Comparison of ENCODE assay signal across 27 mouse cellular contexts in the genomic region with DNA sequence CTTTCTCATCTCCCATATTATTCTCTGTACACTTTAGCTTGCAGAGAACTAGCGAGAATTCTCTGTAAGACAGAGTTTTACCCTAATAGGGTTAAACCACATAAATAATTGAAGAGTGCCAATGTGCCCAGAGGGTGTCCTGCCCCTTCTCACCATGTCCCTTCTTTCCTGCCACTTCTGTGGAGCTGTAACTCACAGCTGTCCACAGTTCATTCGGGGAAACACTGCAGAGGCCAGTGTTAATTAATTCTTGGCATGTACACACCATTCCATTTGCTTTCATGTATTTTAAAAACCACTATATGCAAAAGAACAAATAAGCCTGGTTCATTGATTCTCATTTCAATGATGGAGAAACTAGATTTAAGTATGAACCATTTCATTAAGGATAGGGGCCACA.
DNase-seq lines count a peak whose midpoint lies in the region; ATAC-seq and TF ChIP-seq lines count a peak whose summit lies in the region.
"Had no signal": no experiment of that assay in that cellular context is flagged by ENCODE, and none has a peak within 500 bp of the region (broad histone marks: within the 10 kb centered on the region; RNA-seq: fewer than 3 reads in every experiment).

No protein-coding gene starts in this region.

- DNase-seq in kidney, adult 18-20 months = peak; percentile 8
- DNase-seq in kidney, adult 9 months = peak; percentile 30
- no peak for DNase-seq in liver, postnatal 0 days
- DNase-seq in adrenal gland, postnatal 10 days = no peak
- DNase-seq: adrenal gland, adult 8-10 months; B cell, adult 2 months; cerebellum, adult 11 months; cerebellum, adult 9-10 months; cerebellum, postnatal 36 days; gastrocnemius, adult 2 months; gastrocnemius, postnatal 36 days; heart, adult 18-20 months; heart, postnatal 4 days; lung, postnatal 36 days; right cerebral cortex, postnatal 4 days; thymus, adult 2 months; thymus, postnatal 36 days had no signal

- ATAC-seq in kidney, embryonic 15.5 days (replicated peaks; ENCODE audit: low FRiP score) = no peak
- ATAC-seq in neural tube, embryonic 12.5 days (ENCODE audit: low FRiP score, low read depth) = peak; percentile 58; the same call in 1 of the 2 replicates
- no peak for ATAC-seq in neural tube, embryonic 15.5 days (ENCODE audit: low FRiP score)
- no peak for ATAC-seq in liver, postnatal 0 days
- ATAC-seq: intestine, embryonic 16.5 days had no signal

- no peaks in the 10 kb centered on the region for H3K27me3 ChIP-seq in kidney, embryonic 15.5 days
- H3K27me3 ChIP-seq in neural tube, embryonic 12.5 days (replicated peaks) = no peaks in the 10 kb centered on the region
- no peaks in the 10 kb centered on the region for H3K27me3 ChIP-seq in neural tube, embryonic 15.5 days (replicated peaks)
- H3K27me3 ChIP-seq in liver, postnatal 0 days (ENCODE audit: insufficient read depth, low read length) = no peaks in the 10 kb centered on the region
- H3K27me3 ChIP-seq: hindbrain, embryonic 13.5 days; limb, embryonic 13.5 days had no signal

- WGBS in kidney, embryonic 15.5 days = 39% methylated on average over 2 of the region's 2 CpGs
- 26% methylated on average over 2 of the region's 2 CpGs for WGBS in neural tube, embryonic 12.5 days
- WGBS in neural tube, embryonic 15.5 days = 16% methylated on average over 2 of the region's 2 CpGs
- 42% methylated on average over 2 of the region's 2 CpGs for WGBS in liver, postnatal 0 days (ENCODE audit: insufficient replicate concordance)

- H3K36me3 ChIP-seq in kidney, embryonic 15.5 days = no peaks in the 10 kb centered on the region
- H3K36me3 ChIP-seq in neural tube, embryonic 12.5 days = no peaks in the 10 kb centered on the region
- no peaks in the 10 kb centered on the region for H3K36me3 ChIP-seq in neural tube, embryonic 15.5 days
- no peaks in the 10 kb centered on the region for H3K36me3 ChIP-seq in liver, postnatal 0 days (replicated peaks; ENCODE audit: insufficient read depth, low read length)
- H3K36me3 ChIP-seq: hindbrain, embryonic 13.5 days; limb, embryonic 13.5 days had no signal

- H3K4me2 ChIP-seq in kidney, embryonic 15.5 days = no peak overlapping the region
- no peak overlapping the region for H3K4me2 ChIP-seq in neural tube, embryonic 12.5 days (replicated peaks)
- no peak overlapping the region for H3K4me2 ChIP-seq in neural tube, embryonic 15.5 days
- no peak overlapping the region for H3K4me2 ChIP-seq in liver, postnatal 0 days (ENCODE audit: low read depth, low read length)
- H3K4me2 ChIP-seq: heart, embryonic 11.5 days; hindbrain, embryonic 13.5 days; limb, embryonic 13.5 days; liver, embryonic 11.5 days; midbrain, embryonic 11.5 days had no signal

- H3K4me3 ChIP-seq in kidney, embryonic 15.5 days (replicated peaks) = no peak overlapping the region
- H3K4me3 ChIP-seq in neural tube, embryonic 12.5 days = no peak overlapping the region
- no peak overlapping the region for H3K4me3 ChIP-seq in neural tube, embryonic 15.5 days (replicated peaks)
- no peak overlapping the region for H3K4me3 ChIP-seq in liver, postnatal 0 days (ENCODE audit: low read depth, low read length)
- H3K4me3 ChIP-seq: gastrocnemius, adult 2 months; hindbrain, embryonic 13.5 days; left cerebral cortex, adult 2 months; limb, embryonic 13.5 days had no signal

- no peak overlapping the region for H3K9ac ChIP-seq in kidney, embryonic 15.5 days
- H3K9ac ChIP-seq in neural tube, embryonic 12.5 days = no peak overlapping the region
- H3K9ac ChIP-seq in neural tube, embryonic 15.5 days (replicated peaks) = no peak overlapping the region
- no peak overlapping the region for H3K9ac ChIP-seq in liver, postnatal 0 days (replicated peaks)
- H3K9ac ChIP-seq: hindbrain, embryonic 13.5 days; limb, embryonic 13.5 days had no signal

- no peak for TF ChIP-seq CTCF in liver, postnatal 0 days (IDR thresholded peaks at IDR 0.05; ENCODE audit: low read depth)

- TF ChIP-seq EP300 in liver, postnatal 0 days (IDR thresholded peaks at IDR 0.05; ENCODE audit: low read depth) = no peak

- H3K9me3 ChIP-seq in kidney, embryonic 15.5 days (replicated peaks) = no peaks in the 10 kb centered on the region
- H3K9me3 ChIP-seq in neural tube, embryonic 12.5 days = no peaks in the 10 kb centered on the region
- H3K9me3 ChIP-seq in neural tube, embryonic 15.5 days (replicated peaks) = no peaks in the 10 kb centered on the region
- no peaks in the 10 kb centered on the region for H3K9me3 ChIP-seq in liver, postnatal 0 days (ENCODE audit: low read length)
- H3K9me3 ChIP-seq: hindbrain, embryonic 13.5 days; limb, embryonic 13.5 days had no signal

- no peaks in the 10 kb centered on the region for H3K4me1 ChIP-seq in kidney, embryonic 15.5 days
- H3K4me1 ChIP-seq in neural tube, embryonic 12.5 days = no peaks in the 10 kb centered on the region
- H3K4me1 ChIP-seq in neural tube, embryonic 15.5 days = no peaks in the 10 kb centered on the region
- H3K4me1 ChIP-seq in liver, postnatal 0 days (ENCODE audit: insufficient read depth) = no peaks in the 10 kb centered on the region
- H3K4me1 ChIP-seq: hindbrain, embryonic 13.5 days; limb, embryonic 13.5 days had no signal

- no peak overlapping the region for H3K27ac ChIP-seq in kidney, embryonic 15.5 days
- no peak overlapping the region for H3K27ac ChIP-seq in neural tube, embryonic 12.5 days
- H3K27ac ChIP-seq in neural tube, embryonic 15.5 days (replicated peaks) = no peak overlapping the region
- no peak overlapping the region for H3K27ac ChIP-seq in liver, postnatal 0 days (ENCODE audit: low read depth)
- H3K27ac ChIP-seq: gastrocnemius, adult 2 months; hindbrain, embryonic 13.5 days; left cerebral cortex, adult 2 months; limb, embryonic 13.5 days had no signal

Comparison
In these comparisons a context has a peak if more than half of its experiments do, and no peak if none do; other contexts are left out.
1. DNase-seq: peak in kidney, adult 18-20 months (single experiment) and kidney, adult 9 months (single experiment); none in liver, postnatal 0 days (single experiment) and adrenal gland, postnatal 10 days (single experiment).